Comparison of ENCODE assay signal across 8 mouse cellular contexts in genomic region chr3:89912108-89912542, GRCm38 (mm10). TPM values are rescaled to one million over a fixed set of nuclear protein-coding genes. Genes with fewer than 3 reads are reported as not detected.
DNase-seq lines count a peak whose midpoint lies in the region; ATAC-seq lines count a peak whose summit lies in the region.

No protein-coding gene starts in this region.

- H3K36me3 ChIP-seq in erythroblast, embryonic 14.5 days (ENCODE audit: control insufficient read depth): no peaks in the 10 kb centered on the region
- no peaks in the 10 kb centered on the region for H3K36me3 ChIP-seq in liver, embryonic 15.5 days (replicated peaks)

- intact Hi-C loops in left cerebral cortex, postnatal 10 days (cut with DNase I): loop anchor here (5.0 kb wide), 1 partner anchor 40 kb away; no protein-coding TSS in a partner anchor

- peak overlapping the region; percentile 75 for H3K27ac ChIP-seq in liver, embryonic 15.5 days (replicated peaks)

- no peak for ATAC-seq in erythroblast, adult 5-6 weeks (replicated peaks; ENCODE audit: low FRiP score, poor library complexity, severe bottlenecking)
- ATAC-seq in granulocyte monocyte progenitor cell, adult 5-6 weeks (replicated peaks; ENCODE audit: poor library complexity, severe bottlenecking): peak; percentile 22
- ATAC-seq in liver, embryonic 15.5 days (ENCODE audit: insufficient read depth): no peak

- H3K9me3 ChIP-seq in erythroblast, embryonic 14.5 days (ENCODE audit: control insufficient read depth, low read length): peaks cover 4% of the 10 kb centered on the region; the same call in 1 of the 2 replicates
- H3K9me3 ChIP-seq in liver, embryonic 15.5 days (replicated peaks): no peaks in the 10 kb centered on the region

- H3K4me2 ChIP-seq in liver, embryonic 15.5 days: peak overlapping the region; percentile 78

- peak overlapping the region; percentile 35; the same call in 1 of the 2 replicates for H3K9ac ChIP-seq in liver, embryonic 15.5 days

- peaks cover 9% of the 10 kb centered on the region for H3K4me1 ChIP-seq in erythroblast, embryonic 14.5 days (ENCODE audit: control insufficient read depth)
- H3K4me1 ChIP-seq in liver, embryonic 15.5 days (replicated peaks): peaks cover 40% of the 10 kb centered on the region

- H3K27me3 ChIP-seq in erythroblast, embryonic 14.5 days (ENCODE audit: control insufficient read depth): peaks cover 74% of the 10 kb centered on the region
- H3K27me3 ChIP-seq in liver, embryonic 15.5 days: peaks cover 68% of the 10 kb centered on the region

- DNase-seq in 3134 (ENCODE audit: extremely low read depth, insufficient read length, low spot score): peak; percentile 82
- no peak for DNase-seq in left cerebral cortex, postnatal 10 days (ENCODE audit: extremely low spot score in 1 of 2, low spot score in 2 of 2)
- DNase-seq in frontal cortex, adult 2 months (ENCODE audit: extremely low spot score in 1 of 2, low spot score in 1 of 2): no peak
- no peak for DNase-seq in right cerebral cortex, postnatal 4 days

- peak overlapping the region; percentile 53 for H3K4me3 ChIP-seq in erythroblast, embryonic 14.5 days (replicated peaks)
- H3K4me3 ChIP-seq in liver, embryonic 15.5 days (replicated peaks): peak overlapping the region; percentile 61

- 24% methylated on average over 6 of the region's 6 CpGs for WGBS in liver, embryonic 15.5 days (ENCODE audit: insufficient replicate concordance)

RNA-seq across cellular contexts. Expression of gene Il6ra, which starts 0.9 kb away (rescaled TPM):
- polyA plus RNA-seq in erythroblast, embryonic 14.5 days (2012): 0.02 and 0.07 TPM in 2 replicates
- 9.4 and 10.0 TPM in 2 replicates for total RNA-seq in erythroblast, adult 5-6 weeks (2015; ENCODE audit: low replicate concordance)
- total RNA-seq in erythroblast, adult 5-6 weeks (2017; ENCODE audit: low replicate concordance): 3.0 and 3.1 TPM in 2 replicates
- 35.2 and 36.8 TPM in 2 replicates for total RNA-seq in granulocyte monocyte progenitor cell, adult 5-6 weeks (2014; fragmentation: Nextera tagmentation)
- 14.7 and 20.8 TPM in 2 replicates for total RNA-seq in granulocyte monocyte progenitor cell, adult 5-6 weeks (2017)
- 5.3 and 6.3 TPM in 2 replicates for polyA plus RNA-seq in liver, embryonic 15.5 days (2015; fragmentation: Nextera tagmentation; extraction: Ambion mirVana)
- total RNA-seq in left cerebral cortex, postnatal 10 days (2021): 1 to 10 TPM; 4.1 to 4.4 TPM
- polyA plus RNA-seq in frontal cortex, adult 2 months (2012; rRNA removed): 1.7 and 2.3 TPM in 2 replicates

RNA-seq across cellular contexts. Expression of gene Atp8b2, which starts 51.2 kb away (rescaled TPM):
- polyA plus RNA-seq in erythroblast, embryonic 14.5 days (2012): 0.01 and 0.03 TPM in 2 replicates
- 0.96 and 6.7 TPM in 2 replicates for total RNA-seq in erythroblast, adult 5-6 weeks (2015; ENCODE audit: low replicate concordance)
- 2.1 and 7.8 TPM in 2 replicates for total RNA-seq in erythroblast, adult 5-6 weeks (2017; ENCODE audit: low replicate concordance)
- 12.2 and 35.5 TPM in 2 replicates for total RNA-seq in granulocyte monocyte progenitor cell, adult 5-6 weeks (2014; fragmentation: Nextera tagmentation)
- 29.3 and 31.4 TPM in 2 replicates for total RNA-seq in granulocyte monocyte progenitor cell, adult 5-6 weeks (2017)
- 1.3 and 1.7 TPM in 2 replicates for polyA plus RNA-seq in liver, embryonic 15.5 days (2015; fragmentation: Nextera tagmentation; extraction: Ambion mirVana)
- total RNA-seq in left cerebral cortex, postnatal 10 days (2021): 10 to 100 TPM; 77.0 to 88.7 TPM
- 104 and 105 TPM in 2 replicates for polyA plus RNA-seq in frontal cortex, adult 2 months (2012; rRNA removed)
